Mouse (Mus musculus) small intestine, adult 2 months (tissue): ENCODE results near the gene Plekhg5. TPM values are rescaled to one million over a fixed set of nuclear protein-coding genes. Genes with fewer than 3 reads are reported as not detected.
A peak's percentile ranks its signal among the peaks of the same experiment; 100 is the strongest.

Experiments used
- H3K27ac ChIP-seq: fragments of 200-500 bp; 2 replicates; pipeline ENCODE4 v1.5.1; 2012; ENCODE audit warnings: low read depth, low read length, control low read depth, inconsistent platforms; ENCODE audit not compliant: insufficient read depth
- H3K27me3 ChIP-seq: fragments of 200-500 bp; 2 replicates; pipeline ENCODE4 v1.6.1; 2012; ENCODE audit warnings: mild to moderate bottlenecking, moderate library complexity, low read length, inconsistent platforms; ENCODE audit not compliant: control insufficient read depth, insufficient read depth
- H3K36me3 ChIP-seq: fragments of 200-500 bp; 2 replicates; pipeline ENCODE4 v1.6.1; 2012; ENCODE audit warnings: mild to moderate bottlenecking, low read length, control low read depth, inconsistent platforms; ENCODE audit not compliant: control insufficient read depth, insufficient read depth
- H3K4me1 ChIP-seq: fragments of 200-500 bp; 2 replicates; pipeline ENCODE4 v1.6.1; 2012; ENCODE audit warnings: low read length, inconsistent platforms, mixed read lengths; ENCODE audit not compliant: control insufficient read depth, insufficient read depth, insufficient read length
- H3K4me3 ChIP-seq: fragments of 200-500 bp; 2 replicates; pipeline ENCODE4 v1.5.1; 2012; ENCODE audit warnings: low read depth, mild to moderate bottlenecking, control low read depth, inconsistent platforms, low read length, moderate library complexity
- CTCF ChIP-seq: fragments of 200-500 bp; IDR thresholded peaks from 2 replicates; pipeline ENCODE4 v1.5.1; 2012; ENCODE audit warnings: low read depth, mild to moderate bottlenecking, control low read depth, inconsistent platforms, low read length, moderate library complexity, mixed read lengths; ENCODE audit not compliant: insufficient replicate concordance, insufficient read length; ENCODE audit errors: extremely low read depth
- POLR2A ChIP-seq: fragments of 200-500 bp; IDR thresholded peaks from 2 replicates; pipeline ENCODE4 v1.6.1; 2012; ENCODE audit warnings: low read depth, mild to moderate bottlenecking, control low read depth, inconsistent platforms, low read length, moderate library complexity
- WGBS: fragments of 180-500 bp; shearing (Covaris S2); methylation state at CpG from one replicate; pipeline ENCODE4 v1.1.7; 2018; 5-methylcytosine and 5-hydroxymethylcytosine counted together
- polyA plus RNA-seq: library from polyadenylated mRNA; depleted of rRNA; stranded (reverse); fragments of >200 nt; gene quantifications from 2 replicates; pipeline ENCODE4 v1.2.3, GENCODE M21; 2012

The Plekhg5 gene
- polyA plus RNA-seq, 1 experiment, result 15.7 TPM

DNA sequence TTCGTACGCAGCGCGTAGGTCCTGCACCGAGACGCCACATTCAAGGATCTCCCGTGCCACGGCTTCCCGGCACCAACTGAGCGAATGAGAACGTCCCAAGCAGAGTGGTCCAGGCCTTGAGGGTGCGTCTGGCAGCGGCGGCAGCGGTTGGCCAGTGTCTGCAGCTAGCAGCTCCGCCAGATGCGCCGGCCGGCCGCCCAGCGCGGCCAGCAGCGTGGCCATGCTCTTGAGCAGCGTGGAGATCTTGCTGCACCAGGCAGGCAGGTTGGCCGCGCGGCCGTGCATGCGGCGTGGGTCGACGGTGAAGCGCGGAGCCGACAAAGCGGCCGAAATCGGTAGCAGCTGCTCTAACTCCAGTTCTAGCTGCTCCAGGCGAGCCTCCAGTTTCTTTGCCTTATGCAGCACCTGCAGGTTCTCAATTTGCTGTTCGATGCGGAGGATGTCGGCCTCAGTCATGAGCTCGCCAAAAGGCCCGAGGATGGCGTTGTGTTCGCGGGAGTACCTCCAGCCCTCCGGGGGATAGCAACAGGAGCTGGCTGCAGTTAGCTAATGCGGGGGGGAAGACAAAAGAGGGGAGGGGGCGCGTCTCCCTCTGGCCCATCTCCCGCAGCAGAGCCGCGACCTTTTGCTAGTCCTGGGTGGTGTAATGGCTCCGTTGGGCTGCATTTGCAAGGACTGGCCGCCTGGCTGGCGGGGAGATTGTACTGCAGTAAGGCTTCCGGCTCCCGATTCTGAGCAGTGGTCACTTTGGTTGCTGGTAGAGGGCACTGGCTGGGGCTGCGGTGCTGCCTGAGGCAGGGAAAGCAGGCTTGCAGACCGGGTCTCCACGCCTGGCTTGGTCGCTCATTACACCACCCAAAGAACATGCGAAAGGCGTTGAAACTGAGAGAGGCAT is 54.0 kb downstream of the Plekhg5 start:
- H3K4me1 ChIP-seq, result peaks cover 16% of the 10 kb centered on the region
- H3K27me3 ChIP-seq, result peaks cover under 1% of the 10 kb centered on the region; the same call in 1 of the 2 replicates
- H3K36me3 ChIP-seq, result peaks cover 16% of the 10 kb centered on the region
- H3K4me3 ChIP-seq, result peak overlapping the region; percentile 28
- 60% methylated on average over 65 of the region's 65 CpGs for WGBS
- no peak overlapping the region for H3K27ac ChIP-seq
- TF ChIP-seq POLR2A (no peak), CTCF (no peak)

DNA sequence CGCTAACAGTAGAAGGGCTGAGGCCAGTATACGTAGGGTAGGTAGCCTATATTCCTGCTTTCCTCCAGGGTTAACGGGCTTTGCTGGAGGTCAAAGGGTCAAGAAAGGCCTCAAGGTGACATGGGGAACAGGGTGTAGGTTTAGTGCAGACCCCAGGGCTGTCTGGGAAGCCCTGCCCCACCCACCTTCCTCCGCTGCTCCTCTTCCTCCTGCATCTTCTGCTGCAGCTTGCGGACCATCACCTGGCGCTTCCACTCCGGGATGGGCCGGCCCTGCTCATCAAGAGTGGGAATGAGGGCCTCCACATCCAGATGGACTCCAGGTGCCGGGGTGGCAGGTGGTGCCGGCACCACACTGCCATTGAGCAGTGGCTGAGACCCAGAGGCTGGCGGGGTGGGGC is 55.6 kb downstream of the Plekhg5 start:
- peak overlapping the region; percentile 17; the same call in 1 of the 2 replicates for H3K27ac ChIP-seq
- H3K4me1 ChIP-seq, result peaks cover 26% of the 10 kb centered on the region
- 69% methylated on average over 11 of the region's 11 CpGs for WGBS
- no peaks in the 10 kb centered on the region; the same call in 1 of the 2 replicates for H3K27me3 ChIP-seq
- peak overlapping the region; percentile 78 for H3K4me3 ChIP-seq
- TF ChIP-seq POLR2A (no peak), CTCF (no peak)
- H3K36me3 ChIP-seq, result peaks cover 15% of the 10 kb centered on the region

DNA sequence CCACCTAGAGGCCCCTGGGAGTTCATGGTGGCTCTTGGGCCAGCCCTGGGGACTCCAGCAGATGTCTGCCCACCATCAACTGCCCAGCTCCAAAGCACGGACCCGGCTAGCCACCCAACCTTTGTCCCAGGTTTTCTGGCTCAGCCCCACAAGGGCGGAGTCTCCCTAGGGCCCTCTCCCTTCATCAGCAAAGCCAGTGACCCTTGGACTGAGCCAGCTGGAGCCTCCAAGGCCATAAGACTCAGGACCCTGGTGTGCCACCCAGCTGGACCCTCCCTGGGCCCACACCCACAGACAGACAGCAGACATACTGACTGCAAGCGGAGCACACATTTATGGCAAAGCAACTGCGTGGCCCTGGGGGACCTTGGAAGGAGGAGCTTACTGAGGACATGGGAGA is 56.5 kb downstream of the Plekhg5 start:
- peaks cover 9% of the 10 kb centered on the region for H3K36me3 ChIP-seq
- 35% methylated on average over 5 of the region's 5 CpGs for WGBS
- peak overlapping the region; percentile 78 for H3K4me3 ChIP-seq
- peaks cover 31% of the 10 kb centered on the region for H3K4me1 ChIP-seq
- peak overlapping the region; percentile 83 for H3K27ac ChIP-seq
- TF ChIP-seq CTCF, result no peak
- TF ChIP-seq POLR2A, result peak; percentile 35; the same call in 1 of the 2 replicates
- H3K27me3 ChIP-seq, result no peaks in the 10 kb centered on the region; the same call in 1 of the 2 replicates

DNA sequence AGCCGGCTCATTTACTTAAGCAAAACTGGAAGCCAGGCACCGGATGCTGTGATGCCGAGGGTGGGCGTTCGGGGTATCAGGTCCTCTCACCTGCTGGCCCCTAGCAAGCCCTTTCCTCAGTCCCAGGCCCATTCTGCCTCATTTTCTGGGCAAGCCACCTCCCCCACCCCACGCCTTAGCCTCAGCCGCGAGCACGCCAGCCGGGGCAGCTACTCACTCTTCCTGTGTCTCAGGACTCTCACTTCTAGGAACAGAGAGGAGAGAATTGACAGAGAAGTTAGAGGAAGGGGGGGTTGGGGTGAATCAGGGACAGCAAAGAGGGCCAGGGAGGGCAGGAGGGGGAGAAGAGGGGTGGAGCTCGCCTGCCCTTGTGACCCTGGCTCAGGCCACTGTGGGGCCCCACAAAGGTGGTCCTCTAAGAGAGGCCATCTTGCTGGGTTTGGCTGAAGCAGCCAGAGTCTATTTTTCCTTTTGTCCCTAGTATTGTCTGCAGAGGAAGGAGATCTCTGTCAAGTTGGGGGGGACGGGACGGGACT is 57.2 kb downstream of the Plekhg5 start:
- Histone ChIP-seq H3K27ac (peak overlapping the region; percentile 74), H3K4me1 (peaks cover 33% of the 10 kb centered on the region)
- 62% methylated on average over 13 of the region's 13 CpGs for WGBS

DNA sequence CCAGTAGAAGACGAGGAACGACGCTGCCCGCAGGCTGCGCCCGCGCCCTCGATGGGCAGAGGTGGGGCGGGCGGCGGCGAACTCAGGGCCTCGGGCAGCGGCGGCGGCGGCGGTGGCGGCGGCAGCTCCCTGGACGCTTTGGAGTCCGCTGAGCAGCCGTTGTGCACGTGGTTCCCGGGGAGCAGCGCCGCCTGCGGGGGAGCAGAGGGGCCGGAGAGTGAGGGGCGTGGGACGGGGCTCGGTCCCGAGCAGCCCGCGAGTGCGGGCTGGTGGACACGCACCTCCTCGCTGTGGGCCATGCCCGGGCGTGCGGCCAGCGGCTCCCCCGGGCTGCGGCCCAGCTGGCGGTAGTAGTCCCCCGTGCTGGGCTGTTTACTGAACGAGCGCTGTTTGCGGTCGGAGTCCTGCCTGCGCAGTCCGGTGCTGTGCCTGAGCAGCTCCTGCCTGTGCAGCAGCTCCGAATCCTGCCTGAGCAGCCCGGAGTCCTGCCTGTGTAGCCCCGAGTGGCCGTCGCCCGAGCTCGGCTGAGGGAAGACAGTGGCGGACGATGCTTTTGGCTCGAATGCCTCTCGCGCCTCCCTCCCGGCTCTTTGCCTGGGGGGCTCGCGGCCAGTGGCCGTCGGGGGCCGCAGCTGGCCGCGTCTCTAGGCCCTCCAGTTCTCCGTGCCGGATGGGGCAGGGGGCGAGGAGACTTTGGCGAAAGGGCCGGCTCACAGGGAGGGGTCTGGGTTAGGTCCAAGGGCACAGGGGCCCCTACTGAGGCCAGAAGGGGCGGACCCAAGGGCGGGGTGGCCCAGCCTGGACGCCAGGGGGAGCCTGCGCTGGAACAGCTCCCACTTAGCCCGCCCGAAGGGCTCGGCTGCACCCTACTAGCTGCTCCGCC is 58.7 kb downstream of the Plekhg5 start:
- Histone ChIP-seq H3K4me3 (peak overlapping the region; percentile 78), H3K27ac (peak overlapping the region; percentile 79), H3K27me3 (no peaks in the 10 kb centered on the region; the same call in 1 of the 2 replicates), H3K36me3 (peaks cover under 1% of the 10 kb centered on the region), H3K4me1 (peaks cover 35% of the 10 kb centered on the region)
- WGBS, result under 1% methylated on average over 81 of the region's 85 CpGs
- TF ChIP-seq CTCF, result peak; percentile 66
- TF ChIP-seq POLR2A, result peak; percentile 23; the same call in 1 of the 2 replicates

More for the DNA sequence above, 57.2 kb downstream of the Plekhg5 start:
- peaks cover 9% of the 10 kb centered on the region for H3K36me3 ChIP-seq
- no peaks in the 10 kb centered on the region; the same call in 1 of the 2 replicates for H3K27me3 ChIP-seq
- H3K4me3 ChIP-seq, result peak overlapping the region; percentile 78
- TF ChIP-seq POLR2A (no peak), CTCF (no peak)

DNA sequence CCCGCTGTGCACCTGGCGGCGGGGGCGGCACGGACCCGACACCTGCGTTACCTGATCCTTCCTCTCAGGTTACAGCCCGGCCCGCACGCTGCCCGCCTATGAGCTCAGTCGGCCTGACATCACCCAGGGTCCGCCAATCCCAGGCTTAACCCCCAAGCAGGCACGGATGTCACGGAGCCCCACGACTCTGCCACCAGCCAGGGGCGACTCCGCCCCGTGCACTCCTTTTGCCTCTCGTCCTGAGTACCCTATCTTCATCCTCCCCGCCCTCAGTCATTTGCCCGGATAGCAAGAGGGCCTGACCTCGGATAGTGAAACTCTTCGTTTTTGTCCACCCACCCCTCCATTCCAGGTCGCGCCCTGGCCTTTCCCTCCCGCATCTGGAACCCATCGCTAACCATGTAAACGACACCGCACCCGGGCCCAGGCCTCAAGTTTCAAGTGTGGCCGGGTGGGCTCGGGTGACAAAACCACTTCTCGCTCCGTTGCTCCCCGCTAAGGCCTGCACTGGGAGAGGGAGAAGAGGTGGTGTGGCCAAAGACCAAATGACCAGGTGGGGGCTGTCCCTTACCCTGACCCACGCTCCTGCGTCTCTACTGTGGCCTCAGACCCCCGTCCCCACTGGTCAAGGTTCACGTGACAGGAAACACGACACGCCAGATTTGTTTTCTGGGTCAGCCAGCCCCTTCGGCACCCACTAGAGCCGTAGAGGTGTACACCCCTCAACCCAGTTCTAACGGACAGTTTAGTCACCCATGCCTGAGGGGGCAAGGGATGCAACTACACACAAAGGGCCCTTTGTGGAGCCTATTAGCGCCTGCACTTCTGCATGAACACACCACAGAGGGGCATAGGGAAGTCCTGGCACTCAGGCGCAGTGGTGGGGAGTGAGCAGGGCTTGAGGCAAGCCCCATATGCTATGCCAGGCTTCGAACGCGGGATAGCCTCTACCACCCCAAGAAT is 59.8 kb downstream of the Plekhg5 start:
- Histone ChIP-seq H3K27me3 (no peaks in the 10 kb centered on the region; the same call in 1 of the 2 replicates), H3K4me3 (peak overlapping the region; percentile 78), H3K27ac (peak overlapping the region; percentile 79), H3K36me3 (no peaks in the 10 kb centered on the region), H3K4me1 (peaks cover 42% of the 10 kb centered on the region)
- 16% methylated on average over 50 of the region's 50 CpGs for WGBS
- TF ChIP-seq POLR2A, result no peak
- TF ChIP-seq CTCF, result no peak
